Mouse (Mus musculus) T-helper 17 cell (primary cell): ENCODE data around the gene Gm7030.
"Not testable (repeated sequence)": the region's sequence is repeated elsewhere in the genome, so short reads cannot be mapped to it uniquely, and the experiment has no call there.

Experiments used
- in situ Hi-C, 2 experiments: fragments of 300-600 bp; cut with MboI, MseI; formaldehyde crosslinking; loops; 1 replicate in 1 of 2; 2 replicates in 1 of 2; pipeline ENCODE4 v1.15.1; 2025; ENCODE audit warnings: high pct_unique_total_duplicates in 2 of 2

The Gm7030 gene

GRCm38 (mm10) chr17:36128968-36129817, at the start of gene Gm7030:
Gm7030 (minus strand) TSS chr17:36129425.
- in situ Hi-C loops, result not testable (repeated sequence)

- in situ Hi-C loops, result loop anchor here (5.0 kb wide), 2 partner anchors 87 to 92 kb away; no protein-coding TSS in a partner anchor
Measured at GRCm38 (mm10) chr17:36178938-36179337, 49.7 kb upstream of the Gm7030 start.

GRCm38 (mm10) chr17:36176132-36176531, 46.9 kb upstream of the Gm7030 start:
- in situ Hi-C loops, result loop anchor here (5.0 kb wide), 2 partner anchors 84 to 89 kb away; no protein-coding TSS in a partner anchor

GRCm38 (mm10) chr17:36170287-36170814, 41.1 kb upstream of the Gm7030 start:
- in situ Hi-C loops, result no loop called here

GRCm38 (mm10) chr17:36169753-36170152, 40.5 kb upstream of the Gm7030 start:
- in situ Hi-C loops, result no loop called here

GRCm38 (mm10) chr17:36169094-36169493, 39.9 kb upstream of the Gm7030 start:
- in situ Hi-C loops, result not testable (repeated sequence)

GRCm38 (mm10) chr17:36168039-36168652, 38.9 kb upstream of the Gm7030 start, which contains the start of gene Gm8909:
Gm8909 (minus strand) TSS chr17:36168537.
- in situ Hi-C loops, result no loop called here

GRCm38 (mm10) chr17:36167306-36168038, 38.2 kb upstream of the Gm7030 start:
- in situ Hi-C loops, result no loop called here

GRCm38 (mm10) chr17:36166901-36167300, 37.7 kb upstream of the Gm7030 start:
- in situ Hi-C loops, result not testable (repeated sequence)

GRCm38 (mm10) chr17:36161129-36162051, 32.2 kb upstream of the Gm7030 start:
- in situ Hi-C loops, result no loop called here

- in situ Hi-C loops, result not testable (repeated sequence)
Measured at GRCm38 (mm10) chr17:36158264-36158663, 29.0 kb upstream of the Gm7030 start.

- in situ Hi-C loops, result not testable (repeated sequence)
Measured at GRCm38 (mm10) chr17:36157782-36158181, 28.6 kb upstream of the Gm7030 start.

- in situ Hi-C loops, result no loop called here
Measured at GRCm38 (mm10) chr17:36154271-36155149, 25.3 kb upstream of the Gm7030 start.

GRCm38 (mm10) chr17:36151200-36151599, 22.0 kb upstream of the Gm7030 start:
- in situ Hi-C loops, result not testable (repeated sequence)

GRCm38 (mm10) chr17:36148468-36148867, 19.2 kb upstream of the Gm7030 start:
- in situ Hi-C loops, result not testable (repeated sequence)

GRCm38 (mm10) chr17:36146937-36147336, 17.7 kb upstream of the Gm7030 start:
- in situ Hi-C loops, result not testable (repeated sequence)

GRCm38 (mm10) chr17:36145861-36146156, 16.6 kb upstream of the Gm7030 start:
- in situ Hi-C loops, result not testable (repeated sequence)

- in situ Hi-C loops, result no loop called here
Measured at GRCm38 (mm10) chr17:36145111-36145860, 16.1 kb upstream of the Gm7030 start.

GRCm38 (mm10) chr17:36136299-36136848, 7.1 kb upstream of the Gm7030 start:
- in situ Hi-C loops, result not testable (repeated sequence)
